Mouse (Mus musculus): ENCODE data around the gene Olfr1341.

Olfr1341 gene

GRCm38 (mm10) chr4:118703223-118703622 lies at the start of gene Olfr1341:
Gene Olfr1341 (plus strand): TSS chr4:118703523.
- DNase-seq (ENCODE audit: low read depth, low spot score): no peak

GRCm38 (mm10) chr4:118658652-118659051 lies 44.7 kb upstream of the Olfr1341 start, which contains the start of gene Olfr62:
Gene Olfr62 (plus strand): TSS chr4:118658952.
- DNase-seq (ENCODE audit: low read depth, low spot score): no peak

GRCm38 (mm10) chr4:118687086-118687485 lies 16.2 kb upstream of the Olfr1341 start:
- no peak for DNase-seq (ENCODE audit: low read depth, low spot score)

GRCm38 (mm10) chr4:118692412-118692973 lies 10.8 kb upstream of the Olfr1341 start, which contains the start of gene Olfr1342:
Gene Olfr1342 (minus strand): TSS chr4:118692756.
- peak; percentile 21 for DNase-seq (ENCODE audit: low read depth, low spot score)

GRCm38 (mm10) chr4:118693812-118694211 lies 9.5 kb upstream of the Olfr1341 start:
- no peak for DNase-seq (ENCODE audit: low read depth, low spot score)

- DNase-seq (ENCODE audit: low read depth, low spot score): no peak
Observed at GRCm38 (mm10) chr4:118708086-118708485, 4.8 kb downstream of the Olfr1341 start.

- no peak for DNase-seq (ENCODE audit: low read depth, low spot score)
Observed at GRCm38 (mm10) chr4:118711656-118712055, 8.3 kb downstream of the Olfr1341 start.

- no peak for DNase-seq (ENCODE audit: low read depth, low spot score)
Observed at GRCm38 (mm10) chr4:118719838-118720237, 16.5 kb downstream of the Olfr1341 start, which contains the start of gene Olfr1340. Gene Olfr1340 (plus strand): TSS chr4:118720138.

GRCm38 (mm10) chr4:118721742-118722483 lies 18.6 kb downstream of the Olfr1341 start:
- DNase-seq (ENCODE audit: low read depth, low spot score): peak; percentile 71

GRCm38 (mm10) chr4:118731875-118732274 lies 28.6 kb downstream of the Olfr1341 start, which contains the start of gene Olfr1339:
Gene Olfr1339 (plus strand): TSS chr4:118732175.
- DNase-seq (ENCODE audit: low read depth, low spot score): no peak

GRCm38 (mm10) chr4:118739574-118739973 lies 36.3 kb downstream of the Olfr1341 start:
- DNase-seq (ENCODE audit: low read depth, low spot score): no peak

GRCm38 (mm10) chr4:118740988-118741698 lies 37.8 kb downstream of the Olfr1341 start:
- no peak for DNase-seq (ENCODE audit: low read depth, low spot score)

GRCm38 (mm10) chr4:118741881-118742280 lies 38.6 kb downstream of the Olfr1341 start:
- DNase-seq (ENCODE audit: low read depth, low spot score): no peak

GRCm38 (mm10) chr4:118758637-118759036 lies 55.3 kb downstream of the Olfr1341 start, which contains the start of gene Olfr1338:
Gene Olfr1338 (minus strand): TSS chr4:118758737.
- no peak for DNase-seq (ENCODE audit: low read depth, low spot score)
